Mouse (Mus musculus) neural tube, embryonic 10.5 days (tissue): ENCODE results near the gene Taf9b.
"Not testable (repeated sequence)": the region's sequence is repeated elsewhere in the genome, so short reads cannot be mapped to it uniquely, and the experiment has no call there.

Source experiments
- DNase-seq: peaks from one replicate; pipeline ENCODE4 v3.0.0-alpha.2; 2017; ENCODE audit warnings: low spot score; ENCODE audit errors: extremely low spot score

The Taf9b gene

DNA sequence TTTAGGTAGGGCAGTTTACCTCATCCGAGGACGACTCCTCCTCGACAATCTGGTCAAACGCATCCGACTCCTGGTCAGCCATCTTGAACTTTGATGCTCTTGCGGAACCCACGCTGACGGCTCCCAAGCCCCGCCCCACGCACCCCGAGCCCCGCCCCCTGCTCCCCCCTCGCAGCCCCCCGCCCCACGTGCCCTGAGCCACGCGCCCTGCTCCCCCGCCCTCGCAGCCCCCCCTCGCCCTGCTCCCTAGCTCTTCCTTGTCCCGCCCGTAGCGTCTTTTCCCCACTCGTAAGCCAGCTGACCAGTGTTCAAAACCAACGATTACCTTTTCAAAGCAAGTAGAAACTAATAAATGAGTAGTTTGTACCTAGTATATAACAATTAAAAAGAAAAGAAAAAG, at the start of gene Taf9b:
Taf9b (minus strand) TSS at position 101 of the 400 bp plus-strand sequence.
- no peak for DNase-seq

DNA sequence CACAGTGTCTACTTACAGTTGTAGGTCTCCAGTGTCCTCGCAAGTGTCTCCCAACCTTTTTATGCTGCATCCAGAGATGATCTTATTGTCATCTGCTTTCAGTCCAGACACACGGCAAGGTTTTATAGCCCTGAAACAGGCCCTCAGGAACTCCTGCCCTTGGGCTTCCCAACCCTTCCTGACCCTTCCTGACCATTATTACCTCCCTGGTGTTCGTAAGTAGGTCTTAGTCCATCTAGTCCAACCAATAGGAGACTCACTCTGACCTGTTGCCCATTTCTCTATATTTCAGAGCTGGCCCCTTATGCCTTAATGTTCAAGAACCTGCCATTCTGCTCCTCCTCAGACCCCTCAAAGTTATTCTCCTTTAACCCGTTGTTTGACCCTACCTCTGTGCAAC, 34.3 kb upstream of the Taf9b start, which contains the start of gene Fnd3c2:
Fnd3c2 (minus strand) TSS at position 101 of the 400 bp plus-strand sequence.
- no peak for DNase-seq

DNA sequence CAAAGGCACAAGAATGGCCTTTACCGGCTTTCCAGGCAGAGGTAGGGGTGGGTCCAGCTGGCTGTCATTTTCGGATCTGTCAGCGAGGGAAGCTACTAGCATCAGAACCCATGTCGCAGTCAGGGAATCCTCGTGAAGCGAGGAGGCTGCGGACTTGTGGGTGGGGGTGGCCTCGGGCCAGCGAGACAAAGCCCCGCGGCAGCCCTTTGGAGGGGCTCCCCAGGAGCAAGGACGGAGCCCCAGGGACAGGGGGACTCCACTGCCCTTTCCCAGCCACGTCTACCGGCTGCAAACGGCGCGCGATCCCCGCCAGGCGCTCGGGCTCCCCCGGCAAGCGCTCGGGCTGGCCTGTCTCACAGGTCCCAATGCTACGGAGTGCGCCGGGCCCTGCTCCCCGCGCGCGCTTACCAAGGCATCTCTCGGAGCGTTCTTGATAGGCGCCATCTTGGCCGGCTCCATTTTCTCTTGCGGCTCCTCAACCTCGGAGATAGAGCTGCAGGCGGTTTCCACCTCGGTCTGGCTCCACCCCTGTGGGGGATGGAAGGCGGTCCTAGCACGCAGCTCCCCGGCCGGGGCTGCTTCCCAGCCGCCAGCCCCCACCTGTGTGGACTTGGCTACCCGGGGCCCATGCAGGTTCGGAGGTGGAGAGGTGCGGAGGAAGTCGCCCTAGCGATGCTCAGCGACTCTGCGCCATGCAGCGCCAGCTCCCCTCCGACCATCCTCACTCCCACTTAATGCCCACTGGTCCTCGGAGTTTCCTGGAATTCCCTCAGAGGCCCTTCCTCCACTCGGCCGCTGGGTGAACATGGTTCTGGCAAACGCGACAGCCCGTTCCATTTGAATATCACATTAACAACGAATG, 1.6 kb downstream of the Taf9b start:
- DNase-seq = peak; percentile 67

DNA sequence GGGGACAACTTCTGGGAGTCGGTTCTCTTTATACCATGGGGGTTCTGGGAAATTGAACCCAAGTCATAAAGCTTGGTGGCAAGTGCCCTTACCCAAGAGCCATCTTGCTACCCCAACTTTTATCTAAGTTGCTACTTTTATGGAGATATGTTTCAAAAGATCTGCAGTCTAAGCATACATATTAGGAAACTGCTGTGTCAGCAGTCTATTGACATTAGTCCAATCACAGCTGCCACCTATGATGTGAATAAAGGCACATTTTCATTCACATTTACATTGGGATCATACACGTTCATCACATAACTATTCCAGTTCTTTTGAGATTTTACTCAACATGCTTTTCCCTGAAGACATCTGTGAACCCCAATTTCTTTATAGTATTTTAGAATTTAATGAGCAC, 11.9 kb downstream of the Taf9b start:
- DNase-seq = no peak

DNA sequence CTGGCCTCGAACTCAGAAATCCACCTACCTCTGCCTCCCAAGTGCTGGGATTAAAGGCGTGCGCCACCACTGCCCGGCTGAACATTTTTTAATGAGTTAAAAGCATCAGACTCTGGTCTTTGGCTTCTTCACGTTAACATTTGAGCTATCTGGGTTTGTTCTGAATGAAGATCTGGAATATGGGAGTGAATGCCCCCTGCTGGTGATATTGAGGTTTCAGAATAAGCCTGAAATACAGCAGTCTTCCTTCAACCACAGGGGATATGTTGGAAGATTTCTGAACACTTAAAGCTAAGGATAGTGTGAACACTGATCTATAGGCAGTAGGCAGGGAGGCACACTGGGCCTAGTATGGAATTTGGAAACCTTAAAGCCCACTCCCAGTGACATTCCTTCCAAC, 22.1 kb downstream of the Taf9b start:
- DNase-seq = no peak

DNA sequence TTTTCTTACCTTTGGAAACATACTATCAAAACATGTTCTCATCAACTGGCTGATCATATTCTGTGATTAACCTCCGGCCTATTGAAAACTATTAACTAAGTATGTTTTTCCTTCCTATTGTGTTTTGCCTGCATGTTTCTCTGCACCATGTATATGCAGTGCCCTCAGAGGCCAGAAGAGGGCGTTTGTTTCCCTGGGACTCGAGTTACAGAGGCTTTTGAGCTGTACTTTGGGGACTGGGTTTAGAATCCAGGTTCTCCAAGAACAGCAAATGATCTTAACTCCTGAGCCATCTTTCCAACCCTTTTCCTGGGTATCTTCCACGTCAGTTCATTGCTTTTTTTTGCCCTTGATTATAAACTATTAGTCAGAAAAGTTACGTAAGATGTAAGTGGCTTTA, 23.6 kb downstream of the Taf9b start:
- no peak for DNase-seq

DNA sequence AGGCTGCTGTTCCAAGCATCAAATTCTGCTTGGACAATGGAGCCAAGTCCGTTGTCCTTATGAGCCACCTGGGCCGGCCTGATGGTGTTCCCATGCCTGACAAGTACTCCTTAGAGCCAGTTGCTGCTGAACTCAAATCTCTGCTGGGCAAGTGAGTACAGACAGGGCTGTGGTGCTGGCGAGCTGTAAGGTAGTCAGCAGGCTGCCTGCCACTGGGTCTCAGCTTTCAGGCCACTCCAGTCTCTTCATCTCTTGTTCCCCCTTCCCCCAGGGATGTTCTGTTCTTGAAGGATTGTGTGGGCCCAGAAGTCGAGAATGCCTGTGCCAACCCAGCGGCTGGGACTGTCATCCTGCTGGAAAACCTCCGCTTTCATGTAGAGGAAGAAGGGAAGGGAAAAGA, 26.6 kb downstream of the Taf9b start:
- not testable (repeated sequence) for DNase-seq

DNA sequence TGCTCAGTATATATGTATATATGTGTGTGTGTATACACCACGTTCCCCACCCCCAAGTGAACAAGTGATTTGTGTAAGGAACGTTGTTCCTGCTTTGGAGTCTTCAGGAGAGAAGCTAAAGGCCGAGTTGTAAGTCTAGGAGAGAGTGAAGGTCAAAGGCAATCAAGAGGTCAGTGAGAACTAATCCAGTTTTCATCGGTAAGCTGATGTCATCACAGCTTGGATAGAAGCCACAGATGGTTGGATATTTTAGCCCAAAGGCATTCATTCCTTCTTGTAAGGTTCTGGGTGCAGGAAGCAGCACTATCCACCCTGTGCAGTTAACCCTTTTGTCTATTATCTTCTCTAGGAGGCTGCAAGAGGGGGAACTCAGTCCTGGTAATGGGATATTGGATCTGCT, 30.9 kb downstream of the Taf9b start:
- DNase-seq = no peak

DNA sequence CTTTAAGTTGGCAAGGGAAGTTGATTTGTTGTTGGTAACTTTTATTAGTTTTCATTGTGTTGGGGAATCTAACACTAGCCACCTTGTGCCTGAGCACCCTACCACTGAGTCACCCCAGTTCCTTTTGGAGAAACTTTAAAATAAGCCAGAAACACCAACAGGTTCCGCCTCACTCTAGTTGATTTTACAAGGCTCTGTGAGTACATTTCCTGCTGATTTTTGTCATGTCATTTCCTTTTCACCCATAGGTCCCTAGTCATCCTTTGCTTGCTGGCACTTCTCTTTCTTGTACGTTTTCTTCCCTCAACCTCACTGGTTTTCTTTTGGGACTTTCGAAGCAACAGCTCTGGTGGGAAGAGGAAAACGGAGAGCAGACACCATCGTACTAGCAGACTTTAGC, 31.6 kb downstream of the Taf9b start:
- DNase-seq = no peak

DNA sequence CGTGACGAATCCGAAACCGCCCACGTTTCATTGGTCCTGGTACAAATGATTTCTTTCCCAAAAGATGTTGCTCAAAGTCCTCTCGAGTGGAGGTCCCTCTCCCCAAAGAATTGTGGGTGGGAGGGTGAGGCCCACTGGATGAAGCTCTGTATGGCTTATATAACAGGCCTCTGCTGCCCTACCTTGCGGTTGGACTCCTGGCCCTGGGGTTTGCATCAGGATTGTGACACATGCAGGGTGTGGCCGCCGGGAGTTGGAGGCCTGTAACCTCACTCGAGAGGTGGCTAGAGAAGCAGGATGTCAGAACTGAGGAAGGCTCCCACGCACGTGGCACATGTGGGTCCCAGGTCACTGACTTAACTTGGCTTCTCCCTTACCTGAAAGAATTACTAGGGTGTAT, 33.2 kb downstream of the Taf9b start:
- peak; percentile 27 for DNase-seq

DNA sequence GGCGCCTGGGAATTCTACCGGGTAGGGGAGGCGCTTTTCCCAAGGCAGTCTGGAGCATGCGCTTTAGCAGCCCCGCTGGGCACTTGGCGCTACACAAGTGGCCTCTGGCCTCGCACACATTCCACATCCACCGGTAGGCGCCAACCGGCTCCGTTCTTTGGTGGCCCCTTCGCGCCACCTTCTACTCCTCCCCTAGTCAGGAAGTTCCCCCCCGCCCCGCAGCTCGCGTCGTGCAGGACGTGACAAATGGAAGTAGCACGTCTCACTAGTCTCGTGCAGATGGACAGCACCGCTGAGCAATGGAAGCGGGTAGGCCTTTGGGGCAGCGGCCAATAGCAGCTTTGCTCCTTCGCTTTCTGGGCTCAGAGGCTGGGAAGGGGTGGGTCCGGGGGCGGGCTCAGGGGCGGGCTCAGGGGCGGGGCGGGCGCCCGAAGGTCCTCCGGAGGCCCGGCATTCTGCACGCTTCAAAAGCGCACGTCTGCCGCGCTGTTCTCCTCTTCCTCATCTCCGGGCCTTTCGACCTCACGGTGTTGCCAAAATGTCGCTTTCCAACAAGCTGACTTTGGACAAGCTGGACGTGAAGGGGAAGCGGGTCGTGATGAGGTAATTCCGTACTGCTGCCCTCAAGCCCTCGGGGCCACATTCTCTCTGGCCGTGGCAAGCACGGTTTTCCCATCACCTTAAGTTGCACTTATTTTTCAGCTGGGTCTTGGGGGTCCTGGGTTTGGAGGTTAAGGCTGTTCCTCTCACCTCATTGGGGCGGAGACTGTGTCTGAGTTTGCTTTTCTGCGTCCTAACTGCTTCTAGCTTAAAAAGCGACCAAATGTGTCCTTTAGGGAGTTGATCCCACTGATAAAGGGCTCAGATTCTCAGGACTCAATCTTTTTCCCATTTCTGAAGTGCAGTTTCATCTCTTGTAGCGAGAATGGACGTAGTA, 34.0 kb downstream of the Taf9b start, which contains the start of gene Pgk1:
Pgk1 (plus strand) TSS at position 388 of the 937 bp plus-strand sequence.
- DNase-seq = peak; percentile 88

DNA sequence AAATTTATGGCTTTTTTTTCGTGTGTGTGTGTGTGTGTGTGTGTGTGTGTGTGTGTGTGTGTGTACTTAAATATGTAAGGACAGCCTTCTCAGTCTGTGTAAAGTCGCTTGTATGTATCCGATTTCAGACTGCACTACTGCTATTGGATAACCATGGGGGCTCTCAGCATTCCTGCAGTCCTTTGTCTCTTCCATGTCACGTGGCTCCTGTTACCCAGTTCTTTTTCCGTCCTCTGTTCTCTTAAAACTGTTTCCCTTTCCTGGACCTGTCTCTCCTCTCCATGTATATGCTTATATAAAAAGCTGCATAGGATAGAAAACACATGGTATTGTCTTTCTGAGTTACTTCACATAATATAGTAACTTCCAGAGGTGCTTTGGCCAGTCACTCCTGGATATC, 35.3 kb downstream of the Taf9b start:
- peak; percentile 31 for DNase-seq

DNA sequence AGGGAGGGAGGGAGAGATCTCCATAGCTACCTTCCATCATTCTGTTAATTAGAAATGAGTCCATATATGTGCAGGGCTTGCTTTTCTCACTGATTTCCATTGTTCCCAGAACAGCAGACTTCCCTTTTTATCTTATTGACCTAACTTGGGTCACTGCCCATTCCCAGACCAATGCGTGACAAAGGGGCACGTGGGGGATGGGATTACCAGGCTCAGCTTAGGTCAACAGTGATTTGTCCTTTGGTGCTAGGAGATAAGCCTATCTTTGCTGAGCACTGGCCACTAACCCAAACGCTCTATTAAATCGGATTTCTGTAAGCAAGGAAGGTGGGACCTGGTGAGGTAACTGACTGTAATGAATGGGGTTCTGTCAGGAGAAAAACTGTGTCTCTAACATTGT, 36.7 kb downstream of the Taf9b start:
- DNase-seq = no peak

DNA sequence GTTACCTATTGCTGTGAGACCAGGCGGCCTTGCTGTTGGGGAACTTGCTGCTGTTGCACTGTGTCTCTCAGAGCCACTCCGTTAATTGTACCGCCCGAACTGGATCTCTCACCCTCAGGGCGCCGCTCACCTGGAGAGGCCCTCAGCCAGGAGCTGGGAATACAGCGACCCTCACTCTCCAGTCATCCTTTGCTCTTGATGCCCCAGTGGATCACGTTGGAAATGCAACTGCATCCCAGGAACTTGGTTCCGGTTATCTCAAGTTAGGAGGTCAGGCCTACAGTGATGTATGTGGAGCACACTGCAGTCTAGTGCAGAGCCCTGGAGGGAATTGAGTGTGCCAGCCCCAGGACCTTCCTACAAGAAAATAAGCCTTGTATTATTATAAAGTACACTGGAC, 44.6 kb downstream of the Taf9b start:
- no peak for DNase-seq

DNA sequence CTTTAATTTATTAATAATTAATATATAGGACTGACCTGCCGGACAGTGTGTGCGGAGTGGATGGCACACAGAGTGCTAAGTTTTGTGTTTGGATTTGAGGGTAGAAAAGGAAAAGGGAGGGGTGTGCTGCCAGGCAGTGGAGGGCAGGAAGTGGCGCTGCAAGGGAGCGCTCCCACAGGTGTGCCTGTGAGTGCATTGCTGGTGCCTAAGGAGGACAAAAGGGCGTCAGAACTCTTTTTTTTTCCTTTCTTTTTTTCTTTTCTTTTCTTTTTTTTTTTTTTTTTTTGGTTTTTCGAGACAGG, 49.2 kb downstream of the Taf9b start:
- DNase-seq = no peak

DNA sequence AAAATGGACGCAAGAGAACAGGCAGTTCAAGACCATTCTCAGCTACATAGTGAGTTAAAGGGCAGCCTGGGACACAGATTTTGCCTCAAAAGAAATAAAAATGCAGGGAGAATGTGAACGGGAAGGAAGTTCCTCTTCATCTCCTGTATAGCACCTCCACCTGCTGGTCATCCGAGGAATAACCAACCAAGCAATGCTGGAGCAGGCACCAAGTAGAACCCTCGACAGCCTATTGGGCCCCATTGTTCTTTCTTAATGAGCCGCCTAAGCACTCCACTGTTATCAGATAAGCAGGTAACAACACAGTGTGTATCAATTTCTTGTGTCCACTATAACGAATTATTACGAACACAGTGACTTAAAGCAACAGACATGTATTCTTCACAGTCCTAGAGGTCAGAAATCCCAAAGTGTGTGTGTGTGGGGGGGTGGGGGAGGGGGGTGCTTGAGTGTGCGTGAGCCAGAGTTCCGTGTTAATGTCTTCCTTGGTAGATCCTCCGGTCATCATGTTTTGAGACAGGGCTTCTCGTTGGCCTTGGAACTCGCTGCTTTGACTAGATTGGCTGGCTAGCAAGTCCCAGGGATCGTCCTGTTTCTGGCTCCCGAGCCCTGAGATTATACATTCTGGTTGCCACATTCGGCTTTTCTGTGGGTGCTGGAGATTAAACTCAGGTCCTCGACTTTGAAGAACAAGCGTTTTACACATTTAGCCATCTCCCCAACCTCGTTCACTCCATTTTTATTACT, 49.7 kb downstream of the Taf9b start:
- DNase-seq = peak; percentile 66

DNA sequence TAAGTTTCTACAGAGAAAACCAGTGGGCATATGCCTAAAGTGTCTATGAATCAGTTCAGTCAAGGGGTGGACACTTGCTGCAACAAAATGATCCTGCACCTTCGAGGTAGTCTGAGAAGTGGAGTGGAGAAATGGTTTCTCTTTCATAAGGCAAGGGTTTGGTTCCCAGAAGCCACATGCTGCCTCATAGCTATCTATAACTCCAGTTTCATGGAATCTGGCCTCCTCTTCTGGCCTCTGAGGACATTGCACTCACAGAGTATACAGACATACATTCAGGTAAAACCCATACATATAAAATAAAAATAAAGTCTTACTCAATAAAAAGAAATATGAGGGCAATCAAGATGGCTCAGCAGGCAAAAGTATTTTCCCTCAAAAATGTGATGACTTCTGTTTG, 55.9 kb downstream of the Taf9b start:
- DNase-seq = no peak

DNA sequence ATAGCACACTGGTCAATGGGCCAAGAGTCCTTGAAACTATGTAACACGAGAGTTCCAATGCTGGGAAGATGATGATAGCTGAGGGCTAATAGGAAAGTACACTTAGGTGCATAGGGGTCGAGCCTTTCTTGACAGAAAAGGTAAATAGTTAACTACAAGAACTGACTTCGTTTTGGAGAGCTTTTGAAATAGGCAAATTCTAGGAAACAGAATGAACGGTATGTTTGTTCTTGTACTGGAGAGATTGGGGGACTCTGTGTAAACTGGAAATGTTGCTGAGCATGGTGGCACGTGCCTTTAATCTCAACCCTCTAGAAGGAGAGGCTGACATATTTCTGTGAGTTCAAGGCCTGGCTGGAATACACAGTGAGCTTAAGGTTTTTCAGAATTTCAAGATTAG, 56.4 kb downstream of the Taf9b start:
- DNase-seq = no peak

DNA sequence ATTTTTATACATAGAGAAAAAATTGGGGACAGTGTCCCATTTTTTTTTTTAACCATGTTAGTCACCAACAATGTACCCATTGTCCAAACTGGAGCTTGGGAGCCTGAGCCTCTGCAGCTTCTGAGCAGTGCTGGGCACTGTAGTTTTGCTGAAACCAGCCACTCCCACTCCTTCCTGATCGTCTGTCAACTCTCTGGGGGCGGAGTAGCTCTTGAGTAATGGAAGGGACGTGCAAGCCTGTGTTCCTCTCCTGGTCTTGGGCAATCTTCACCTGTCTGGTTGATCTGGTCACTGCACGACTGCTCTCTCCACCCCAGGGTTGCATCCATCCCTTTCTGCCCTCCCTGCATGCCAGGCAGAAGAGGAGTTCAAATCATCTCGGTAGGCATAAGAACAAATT, 57.0 kb downstream of the Taf9b start:
- no peak for DNase-seq
